Mouse (Mus musculus) neural tube, embryonic 13.5 days (tissue): ENCODE data around the gene Map2k5. TPM values are rescaled to one million over a fixed set of nuclear protein-coding genes. Genes with fewer than 3 reads are reported as not detected.

Source experiments
- ATAC-seq: fragments of 200-750 bp; cut with Nextera tagmentation; 2 replicates; pipeline ENCODE4 v1.8.0; 2017; ENCODE audit warnings: low read depth, mild to moderate bottlenecking, moderate TSS enrichment, moderate library complexity
- H3K27ac ChIP-seq: fragments of 300-500 bp; sonication (generic); replicated peaks from 2 replicates; pipeline ENCODE4 v1.5.1; 2015; ENCODE audit warnings: moderate library complexity, mild to moderate bottlenecking, inconsistent platforms
- H3K27me3 ChIP-seq: fragments of 300-500 bp; sonication (generic); 2 replicates; pipeline ENCODE4 v1.6.1; 2015; ENCODE audit warnings: mild to moderate bottlenecking, inconsistent platforms
- H3K36me3 ChIP-seq: fragments of 300-500 bp; sonication (generic); 2 replicates; pipeline ENCODE4 v1.6.1; 2015; ENCODE audit warnings: mild to moderate bottlenecking, inconsistent platforms
- H3K4me1 ChIP-seq: fragments of 300-500 bp; sonication (generic); replicated peaks from 2 replicates; pipeline ENCODE4 v1.6.1; 2015; ENCODE audit warnings: inconsistent platforms
- H3K4me2 ChIP-seq: fragments of 300-500 bp; sonication (generic); 2 replicates; pipeline ENCODE4 v1.6.1; 2015; ENCODE audit warnings: inconsistent platforms, mild to moderate bottlenecking, moderate library complexity
- H3K4me3 ChIP-seq: fragments of 300-500 bp; sonication (generic); 2 replicates; pipeline ENCODE4 v1.5.1; 2015; ENCODE audit warnings: mild to moderate bottlenecking, inconsistent platforms
- H3K9ac ChIP-seq: fragments of 300-500 bp; sonication (generic); 2 replicates; pipeline ENCODE4 v1.6.1; 2015; ENCODE audit warnings: moderate library complexity, mild to moderate bottlenecking, inconsistent platforms
- H3K9me3 ChIP-seq: fragments of 300-500 bp; sonication (generic); 2 replicates; pipeline ENCODE4 v1.6.1; 2016; ENCODE audit warnings: inconsistent platforms
- WGBS: fragments of 180-500 bp; shearing (Covaris S2); methylation state at CpG from one replicate; pipeline ENCODE4 v1.1.7; 2015; 5-methylcytosine and 5-hydroxymethylcytosine counted together
- polyA plus RNA-seq: library from polyadenylated mRNA; unstranded; fragments of >200 nt; fragmentation: Nextera tagmentation; extraction: Ambion mirVana; gene quantifications from 2 replicates; pipeline ENCODE4 v1.2.1, GENCODE M21; 2015

Map2k5 gene
- polyA plus RNA-seq, result 35.3 and 40.0 TPM in 2 replicates

GRCm38 (mm10) chr9:63377270-63378142, at the start of gene Map2k5:
Gene Map2k5, minus strand, starts transcription at chr9:63377902.
- WGBS, result 1% methylated on average over 58 of the region's 58 CpGs
- peaks cover 52% of the 10 kb centered on the region for H3K4me1 ChIP-seq
- ATAC-seq, result peak; percentile 94

GRCm38 (mm10) chr9:63421096-63421736, 43.5 kb upstream of the Map2k5 start:
- H3K4me1 ChIP-seq, result peaks cover 7% of the 10 kb centered on the region; the same call in 1 of the 2 replicates
- WGBS, result 62% methylated on average over 9 of the region's 9 CpGs
- ATAC-seq, result no peak
- H3K4me2 ChIP-seq, result no peak overlapping the region
- H3K9ac ChIP-seq, result no peak overlapping the region
- H3K4me3 ChIP-seq, result no peak overlapping the region
- no peaks in the 10 kb centered on the region for H3K27me3 ChIP-seq
- H3K9me3 ChIP-seq, result no peaks in the 10 kb centered on the region
- no peaks in the 10 kb centered on the region for H3K36me3 ChIP-seq
- H3K27ac ChIP-seq, result no peak overlapping the region

More at GRCm38 (mm10) chr9:63377270-63378142, at the start of gene Map2k5:
- Histone ChIP-seq H3K4me3 (peak within 1 kb of the TSS; percentile 83), H3K9ac (peak within 1 kb of the TSS; percentile 96), H3K27ac (peak within 1 kb of the TSS; percentile 89), H3K4me2 (peak within 1 kb of the TSS; percentile 95), H3K27me3 (no peaks in the 10 kb centered on the region), H3K9me3 (no peaks in the 10 kb centered on the region), H3K36me3 (peaks cover 6% of the 10 kb centered on the region; the same call in 1 of the 2 replicates)

- Histone ChIP-seq H3K4me2 (no peak overlapping the region), H3K4me1 (peaks cover 7% of the 10 kb centered on the region; the same call in 1 of the 2 replicates), H3K9me3 (no peaks in the 10 kb centered on the region), H3K9ac (no peak overlapping the region), H3K27ac (no peak overlapping the region), H3K36me3 (no peaks in the 10 kb centered on the region), H3K4me3 (no peak overlapping the region), H3K27me3 (no peaks in the 10 kb centered on the region)
- ATAC-seq, result no peak
- 8% methylated on average over 6 of the region's 6 CpGs for WGBS
Observed at GRCm38 (mm10) chr9:63420396-63420795, 42.7 kb upstream of the Map2k5 start.

GRCm38 (mm10) chr9:63400176-63400575, 22.5 kb upstream of the Map2k5 start:
- H3K27ac ChIP-seq, result no peak overlapping the region
- H3K4me3 ChIP-seq, result no peak overlapping the region
- no peaks in the 10 kb centered on the region for H3K36me3 ChIP-seq
- no peaks in the 10 kb centered on the region for H3K9me3 ChIP-seq
- H3K4me2 ChIP-seq, result no peak overlapping the region
- no peak for ATAC-seq
- H3K9ac ChIP-seq, result no peak overlapping the region
- H3K4me1 ChIP-seq, result peaks cover 23% of the 10 kb centered on the region
- 85% methylated on average over 1 of the region's 1 CpGs for WGBS
- H3K27me3 ChIP-seq, result no peaks in the 10 kb centered on the region

GRCm38 (mm10) chr9:63399463-63399815, 21.7 kb upstream of the Map2k5 start:
- peaks cover 23% of the 10 kb centered on the region for H3K4me1 ChIP-seq
- WGBS, result 4% methylated on average over 8 of the region's 8 CpGs
- no peaks in the 10 kb centered on the region for H3K9me3 ChIP-seq
- H3K4me3 ChIP-seq, result peak overlapping the region; percentile 68
- H3K9ac ChIP-seq, result peak overlapping the region; percentile 94
- ATAC-seq, result peak; percentile 62
- peak overlapping the region; percentile 72 for H3K4me2 ChIP-seq
- H3K27ac ChIP-seq, result peak overlapping the region; percentile 90
- no peaks in the 10 kb centered on the region for H3K36me3 ChIP-seq
- H3K27me3 ChIP-seq, result no peaks in the 10 kb centered on the region

- under 1% methylated on average over 68 of the region's 74 CpGs for WGBS
- peak within 1 kb of the TSS; percentile 90 for H3K27ac ChIP-seq
- peak; percentile 94 for ATAC-seq
- H3K4me1 ChIP-seq, result peaks cover 23% of the 10 kb centered on the region
- no peaks in the 10 kb centered on the region for H3K27me3 ChIP-seq
- H3K36me3 ChIP-seq, result no peaks in the 10 kb centered on the region
- no peaks in the 10 kb centered on the region for H3K9me3 ChIP-seq
- peak within 1 kb of the TSS; percentile 94 for H3K9ac ChIP-seq
- peak within 1 kb of the TSS; percentile 68 for H3K4me3 ChIP-seq
- H3K4me2 ChIP-seq, result peak within 1 kb of the TSS; percentile 72
Observed at GRCm38 (mm10) chr9:63398611-63399462, 21.1 kb upstream of the Map2k5 start, which contains the start of gene 2300009A05Rik. Gene 2300009A05Rik, minus strand, starts transcription at chr9:63399246.

- Histone ChIP-seq H3K4me2 (peak overlapping the region; percentile 72), H3K36me3 (no peaks in the 10 kb centered on the region), H3K9ac (no peak overlapping the region), H3K27me3 (no peaks in the 10 kb centered on the region), H3K4me3 (no peak overlapping the region), H3K27ac (peak overlapping the region; percentile 35; the same call in 1 of the 2 replicates), H3K9me3 (no peaks in the 10 kb centered on the region), H3K4me1 (peaks cover 23% of the 10 kb centered on the region)
- WGBS, result 59% methylated on average over 7 of the region's 7 CpGs
- ATAC-seq, result no peak
Observed at GRCm38 (mm10) chr9:63395612-63396011, 17.9 kb upstream of the Map2k5 start.

- WGBS, result 87% methylated on average over 2 of the region's 2 CpGs
- no peak overlapping the region for H3K9ac ChIP-seq
- no peaks in the 10 kb centered on the region for H3K27me3 ChIP-seq
- H3K4me2 ChIP-seq, result no peak overlapping the region
- no peaks in the 10 kb centered on the region for H3K9me3 ChIP-seq
- H3K36me3 ChIP-seq, result no peaks in the 10 kb centered on the region
- peaks cover 7% of the 10 kb centered on the region for H3K4me1 ChIP-seq
- H3K4me3 ChIP-seq, result no peak overlapping the region
- ATAC-seq, result no peak
- no peak overlapping the region for H3K27ac ChIP-seq
Observed at GRCm38 (mm10) chr9:63391307-63391706, 13.6 kb upstream of the Map2k5 start.

GRCm38 (mm10) chr9:63382761-63383160, 5.1 kb upstream of the Map2k5 start:
- ATAC-seq, result no peak

GRCm38 (mm10) chr9:63380326-63380725, 2.6 kb upstream of the Map2k5 start:
- H3K27me3 ChIP-seq, result no peaks in the 10 kb centered on the region
- no peak for ATAC-seq
- WGBS, result 86% methylated on average over 3 of the region's 3 CpGs
- peaks cover 27% of the 10 kb centered on the region for H3K4me1 ChIP-seq
- no peak overlapping the region for H3K4me2 ChIP-seq
- H3K4me3 ChIP-seq, result no peak overlapping the region
- H3K9me3 ChIP-seq, result no peaks in the 10 kb centered on the region
- no peaks in the 10 kb centered on the region for H3K36me3 ChIP-seq
- no peak overlapping the region for H3K9ac ChIP-seq
- H3K27ac ChIP-seq, result no peak overlapping the region

More at GRCm38 (mm10) chr9:63382761-63383160, 5.1 kb upstream of the Map2k5 start:
- Histone ChIP-seq H3K4me3 (no peak overlapping the region), H3K36me3 (no peaks in the 10 kb centered on the region), H3K27ac (no peak overlapping the region), H3K9me3 (no peaks in the 10 kb centered on the region), H3K9ac (no peak overlapping the region), H3K4me1 (peaks cover 7% of the 10 kb centered on the region), H3K4me2 (no peak overlapping the region), H3K27me3 (no peaks in the 10 kb centered on the region)
- 89% methylated on average over 4 of the region's 4 CpGs for WGBS

GRCm38 (mm10) chr9:63378174-63378573, 472 bp upstream of the Map2k5 start:
- Histone ChIP-seq H3K36me3 (peaks cover 6% of the 10 kb centered on the region; the same call in 1 of the 2 replicates), H3K4me1 (peaks cover 48% of the 10 kb centered on the region), H3K4me2 (peak overlapping the region; percentile 95), H3K27ac (peak overlapping the region; percentile 89), H3K4me3 (peak overlapping the region; percentile 83), H3K9ac (peak overlapping the region; percentile 96), H3K27me3 (no peaks in the 10 kb centered on the region), H3K9me3 (no peaks in the 10 kb centered on the region)
- WGBS, result 15% methylated on average over 8 of the region's 8 CpGs
- 0 out of 2 replicates have a peak, but pooled peaks have one; percentile 33 for ATAC-seq
